ENCODE assay signal across 11 mouse cellular contexts in the genomic region with DNA sequence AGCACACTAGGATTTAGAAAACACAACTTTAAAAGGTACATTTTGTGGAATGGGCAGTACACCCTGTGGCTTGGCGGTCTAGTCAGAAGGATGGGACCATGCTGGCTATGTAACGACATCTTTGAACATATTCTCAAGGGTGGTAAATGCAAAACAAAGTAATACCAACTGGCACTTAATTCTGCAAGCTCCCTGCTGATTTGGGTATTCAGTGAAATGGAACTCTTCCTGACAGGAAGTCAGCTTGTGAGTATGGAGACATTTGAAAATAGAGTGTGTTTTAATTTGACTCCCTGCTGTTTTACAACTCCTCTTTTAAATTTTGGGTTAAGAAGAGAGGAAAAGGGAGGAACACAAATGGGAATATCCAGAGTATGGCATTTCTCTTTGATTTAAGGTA.
"Had no signal": no experiment of that assay in that cellular context is flagged by ENCODE, and none has a peak within 500 bp of the region (broad histone marks: within the 10 kb centered on the region; RNA-seq: fewer than 3 reads in every experiment).

No protein-coding gene starts in this region.

- H3K27ac ChIP-seq: left cerebral cortex, adult 2 months; limb, embryonic 13.5 days; liver, embryonic 14.5 days; midbrain, embryonic 10.5 days; midbrain, embryonic 15.5 days had no signal

- H3K27me3 ChIP-seq: limb, embryonic 13.5 days; midbrain, embryonic 15.5 days had no signal

- H3K9ac ChIP-seq: limb, embryonic 13.5 days; liver, embryonic 14.5 days; midbrain, embryonic 15.5 days had no signal

- H3K9me3 ChIP-seq: limb, embryonic 13.5 days; midbrain, embryonic 10.5 days; midbrain, embryonic 15.5 days had no signal

- H3K4me2 ChIP-seq: limb, embryonic 13.5 days; midbrain, embryonic 15.5 days had no signal

- H3K36me3 ChIP-seq: limb, embryonic 13.5 days; midbrain, embryonic 10.5 days; midbrain, embryonic 15.5 days had no signal

- DNase-seq: kidney, adult 18-20 months; kidney, postnatal 10 days; lung, adult 18-20 months; right cerebral cortex, adult 18-20 months; right cerebral cortex, postnatal 25 days; thymus, postnatal 36 days had no signal

- H3K4me1 ChIP-seq: midbrain, embryonic 10.5 days; midbrain, embryonic 15.5 days had no signal

- H3K4me3 ChIP-seq: left cerebral cortex, adult 2 months; limb, embryonic 13.5 days; midbrain, embryonic 10.5 days; midbrain, embryonic 15.5 days had no signal

- ATAC-seq: midbrain, embryonic 15.5 days had no signal
